Mouse (Mus musculus) ES-E14 (cell line): ENCODE results near the gene Gm38655. TPM values are rescaled to one million over a fixed set of nuclear protein-coding genes. Genes with fewer than 3 reads are reported as not detected.
A peak's percentile ranks its signal among the peaks of the same experiment; 100 is the strongest.
"Not testable (repeated sequence)": the region's sequence is repeated elsewhere in the genome, so short reads cannot be mapped to it uniquely, and the experiment has no call there.

Source experiments
- DNase-seq: peaks from one replicate; pipeline ENCODE4 v3.0.0-alpha.2; 2013; ENCODE audit warnings: low read depth, low spot score
- H3K27ac ChIP-seq: 2 replicates; pipeline ENCODE4 v1.5.1; 2012; ENCODE audit warnings: low read depth, mild to moderate bottlenecking, low read length, moderate library complexity, mixed read lengths; ENCODE audit not compliant: poor library complexity, insufficient read depth, severe bottlenecking
- H3K36me3 ChIP-seq: 2 replicates; pipeline ENCODE4 v1.6.1; 2012; ENCODE audit warnings: mild to moderate bottlenecking, low read length, moderate library complexity, mixed read lengths; ENCODE audit not compliant: control insufficient read depth, poor library complexity, insufficient read depth, severe bottlenecking
- H3K4me1 ChIP-seq, 2 experiments: fragments of 150-350 bp in 1 of 2; sonication (generic) in 1 of 2; 2 replicates each; pipeline ENCODE4 v1.6.1; 2012; ENCODE audit warnings: low read length in 2 of 2, mild to moderate bottlenecking in 1 of 2, mixed read lengths in 1 of 2; ENCODE audit not compliant: control insufficient read depth in 2 of 2, insufficient read depth in 2 of 2, poor library complexity in 1 of 2
- H3K4me3 ChIP-seq, 2 experiments: fragments of 150-350 bp in 1 of 2; sonication (generic) in 1 of 2; 2 replicates each; pipeline ENCODE4 v1.5.1; 2012; ENCODE audit warnings: low read length in 2 of 2, low read depth in 1 of 2, mild to moderate bottlenecking in 1 of 2, mixed read lengths in 1 of 2; ENCODE audit not compliant: insufficient read depth in 1 of 2, poor library complexity in 1 of 2, severe bottlenecking in 1 of 2
- H3K9ac ChIP-seq: 2 replicates; pipeline ENCODE4 v1.6.1; 2012; ENCODE audit warnings: low read depth, mild to moderate bottlenecking, low read length, mixed read lengths; ENCODE audit not compliant: poor library complexity, insufficient read depth, severe bottlenecking
- H3K9me3 ChIP-seq: fragments of 150-350 bp; sonication (generic); 2 replicates; pipeline ENCODE4 v1.6.1; 2012; ENCODE audit warnings: low read depth, mild to moderate bottlenecking, low read length; ENCODE audit not compliant: control insufficient read depth, insufficient read depth
- CHD2 ChIP-seq: IDR thresholded peaks from 2 replicates; pipeline ENCODE4 v1.6.1; 2014; ENCODE audit warnings: mild to moderate bottlenecking, low read depth, low read length, inconsistent platforms
- HCFC1 ChIP-seq: IDR thresholded peaks from 2 replicates; pipeline ENCODE4 v1.6.1; 2012; ENCODE audit warnings: low read length, inconsistent platforms, borderline replicate concordance; ENCODE audit not compliant: insufficient read depth
- MAFK ChIP-seq: IDR thresholded peaks from 2 replicates; pipeline ENCODE4 v1.6.1; 2014; ENCODE audit warnings: mild to moderate bottlenecking, low read depth, low read length, inconsistent platforms; ENCODE audit not compliant: insufficient read depth
- ZC3H11A ChIP-seq: IDR thresholded peaks from 2 replicates; pipeline ENCODE4 v1.6.1; 2012; ENCODE audit warnings: low read depth, mild to moderate bottlenecking, inconsistent platforms, low read length, borderline replicate concordance
- ZNF384 ChIP-seq: IDR thresholded peaks from 2 replicates; pipeline ENCODE4 v1.6.1; 2012; ENCODE audit warnings: low read depth, low read length, inconsistent platforms
- in situ Hi-C, 2 experiments: fragments of 600-800 bp; cut with MboI; formaldehyde crosslinking; loops; one replicate each; pipeline ENCODE4 v1.15.1; 2025; ENCODE audit warnings: low sequenced_read_pairs in 2 of 2, inconsistent platforms in 1 of 2; ENCODE audit not compliant: unreplicated experiment in 2 of 2
- total RNA-seq: library from RNA; depleted of rRNA; stranded (reverse); fragments of 300-350 nt; gene quantifications from 2 replicates; pipeline ENCODE4 v1.2.3, GENCODE M21; 2012; rRNA removed

The Gm38655 gene
- not detected in 2 replicates for total RNA-seq

GRCm38 (mm10) chr17:25175411-25175810 lies at the start of gene Gm38655:
Gene Gm38655 (minus strand): TSS chr17:25175471.
- Histone ChIP-seq H3K9ac (no peak within 1 kb of the TSS), H3K4me3 (no peak within 1 kb of the TSS), H3K4me1 (peaks cover 0 to 4% of the 10 kb centered on the region in 2 experiments; a peak in 2 of 4 replicates), H3K9me3 (no peaks in the 10 kb centered on the region), H3K27ac (no peak within 1 kb of the TSS), H3K36me3 (no peaks in the 10 kb centered on the region)
- in situ Hi-C loops: no loop called here
- no peak for DNase-seq
- TF ChIP-seq CHD2 (no peak), ZC3H11A (no peak), ZNF384 (no peak)

- H3K4me1 ChIP-seq: peaks cover 2 to 8% of the 10 kb centered on the region in 2 experiments; a peak in 1 of 4 replicates
These were observed 49.4 kb upstream of the Gm38655 start for GRCm38 (mm10) chr17:25224586-25225222.

GRCm38 (mm10) chr17:25222951-25223601 lies 47.8 kb upstream of the Gm38655 start:
- H3K9ac ChIP-seq: peak overlapping the region; percentile 55
- TF ChIP-seq CHD2 (no peak), ZNF384 (no peak), HCFC1 (no peak), MAFK (no peak), ZC3H11A (no peak)
- H3K4me1 ChIP-seq: peaks cover 2 to 8% of the 10 kb centered on the region in 2 experiments; a peak in 1 of 4 replicates
- peak overlapping the region; percentile 23 to 40 for H3K4me3 ChIP-seq
- H3K27ac ChIP-seq: no peak overlapping the region
- DNase-seq: no peak
- peaks cover 7% of the 10 kb centered on the region; the same call in 1 of the 2 replicates for H3K36me3 ChIP-seq
- in situ Hi-C loops: no loop called here
- no peaks in the 10 kb centered on the region for H3K9me3 ChIP-seq

More at GRCm38 (mm10) chr17:25224586-25225222, 49.4 kb upstream of the Gm38655 start:
- Histone ChIP-seq H3K27ac (no peak overlapping the region), H3K9ac (no peak overlapping the region), H3K9me3 (no peaks in the 10 kb centered on the region), H3K4me3 (no peak overlapping the region), H3K36me3 (peaks cover 11% of the 10 kb centered on the region; the same call in 1 of the 2 replicates)
- no peak for TF ChIP-seq ZNF384
- in situ Hi-C loops: no loop called here
- DNase-seq: no peak

- H3K27ac ChIP-seq, H3K36me3 ChIP-seq, H3K9me3 ChIP-seq, in situ Hi-C loops, H3K4me1 ChIP-seq, DNase-seq: not testable (repeated sequence)
- TF ChIP-seq MAFK: peak; percentile 4; the same call in 1 of the 2 replicates
- Histone ChIP-seq H3K4me3 (peak overlapping the region; percentile 23 to 40), H3K9ac (peak overlapping the region; percentile 55)
These were observed 47.3 kb upstream of the Gm38655 start for GRCm38 (mm10) chr17:25222504-25222940.
